Mouse (Mus musculus) small intestine, adult 2 months (tissue): ENCODE measurements around the gene Naaladl1.

Experiments
- CTCF ChIP-seq: fragments of 200-500 bp; IDR thresholded peaks from 2 replicates; pipeline ENCODE4 v1.5.1; 2012; ENCODE audit warnings: low read depth, mild to moderate bottlenecking, control low read depth, inconsistent platforms, low read length, moderate library complexity, mixed read lengths; ENCODE audit not compliant: insufficient replicate concordance, insufficient read length; ENCODE audit errors: extremely low read depth
- POLR2A ChIP-seq: fragments of 200-500 bp; IDR thresholded peaks from 2 replicates; pipeline ENCODE4 v1.6.1; 2012; ENCODE audit warnings: low read depth, mild to moderate bottlenecking, control low read depth, inconsistent platforms, low read length, moderate library complexity

- TF ChIP-seq CTCF (peak; percentile 13; the same call in 1 of the 2 replicates), POLR2A (no peak)
Measured at GRCm38 (mm10) chr19:6156372-6156771, 50.8 kb downstream of the Naaladl1 start.
